Mouse (Mus musculus): ENCODE data around the gene Tnr.

Tnr gene

DNA sequence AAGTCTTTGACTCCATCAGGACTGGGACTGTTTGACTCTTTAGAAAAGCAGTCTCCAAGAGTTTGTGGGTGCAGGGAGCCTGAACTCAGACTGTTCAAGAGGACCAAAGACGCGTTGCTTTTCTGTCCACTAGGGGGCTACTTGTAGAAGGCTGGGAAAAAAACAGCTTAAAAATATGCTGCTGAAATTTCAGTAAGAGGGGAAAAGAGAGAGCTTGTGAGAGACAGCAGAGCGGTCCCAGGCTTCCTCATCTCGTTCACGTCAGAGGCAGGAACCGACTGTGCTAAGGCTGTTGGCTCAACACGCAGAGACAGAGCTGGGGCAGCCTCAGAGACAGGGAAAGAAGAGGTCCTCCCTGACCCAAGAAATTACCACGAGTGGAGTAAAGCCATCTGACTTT lies at the start of gene Tnr:
Gene Tnr (plus strand): TSS at position 192 of the 400 bp plus-strand sequence.
- DNase-seq, result peak; percentile 30

DNA sequence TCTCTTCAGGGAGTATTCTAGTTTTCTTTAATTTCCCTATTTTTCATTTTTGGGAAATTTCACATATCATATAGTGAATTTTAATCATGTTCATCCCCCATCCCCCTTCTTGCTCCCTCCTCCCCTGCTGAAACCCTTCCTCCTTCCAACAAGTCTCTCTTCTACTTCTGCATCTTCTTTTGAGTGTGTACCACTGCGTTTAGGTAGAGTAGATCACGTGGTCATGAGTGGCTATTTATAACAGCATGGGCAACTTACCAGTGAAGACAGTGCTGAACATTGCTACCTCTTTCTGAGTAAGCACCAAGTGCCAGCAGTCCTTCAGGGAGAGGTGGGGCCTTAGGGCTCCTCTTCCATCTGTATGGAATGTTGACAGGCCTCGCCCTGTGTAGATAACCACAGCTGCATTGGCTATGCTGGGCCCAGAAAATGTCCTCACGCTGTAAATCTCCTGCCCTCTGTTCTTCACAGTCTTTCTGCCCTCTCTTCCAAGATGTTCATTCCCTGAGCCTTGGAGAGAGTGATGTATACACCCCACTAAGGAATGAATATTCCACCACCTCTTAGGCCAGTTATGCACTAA lies 33.6 kb upstream of the Tnr start:
- DNase-seq, result no peak

- no peak for DNase-seq
Observed at GRCm38 (mm10) chr1:159492536-159492935, 31.0 kb upstream of the Tnr start.

- peak; percentile 20 for DNase-seq
Observed at GRCm38 (mm10) chr1:159493720-159494499, 29.7 kb upstream of the Tnr start.

- DNase-seq, result no peak
Observed at GRCm38 (mm10) chr1:159498236-159498635, 25.3 kb upstream of the Tnr start.

GRCm38 (mm10) chr1:159499806-159500460 lies 23.6 kb upstream of the Tnr start:
- no peak for DNase-seq

- no peak for DNase-seq
Observed at GRCm38 (mm10) chr1:159501911-159502310, 21.7 kb upstream of the Tnr start.

GRCm38 (mm10) chr1:159510667-159511066 lies 12.9 kb upstream of the Tnr start:
- no peak for DNase-seq

- no peak for DNase-seq
Observed at GRCm38 (mm10) chr1:159517647-159518046, 5.9 kb upstream of the Tnr start.

- DNase-seq, result no peak
Observed at GRCm38 (mm10) chr1:159519206-159519605, 4.4 kb upstream of the Tnr start.

DNA sequence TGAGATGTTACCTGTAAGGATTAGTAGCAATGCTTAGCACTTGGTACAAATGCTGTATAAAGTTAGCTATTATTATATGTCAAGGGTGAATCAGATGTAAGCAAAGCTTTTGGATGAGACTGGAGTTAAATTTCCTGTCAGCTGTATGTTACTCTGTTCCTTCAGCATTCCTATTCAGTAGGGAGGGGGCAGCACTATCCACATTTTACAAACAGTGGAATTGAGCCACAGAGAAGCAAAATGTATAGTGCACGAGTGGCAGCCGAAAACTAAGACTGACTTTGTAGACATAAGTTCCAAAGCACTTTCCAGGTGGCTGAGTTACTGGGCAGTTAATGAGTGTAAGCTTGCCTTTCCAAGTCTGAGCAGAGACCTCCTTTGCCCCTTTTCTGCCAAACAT lies 500 bp upstream of the Tnr start:
- DNase-seq, result no peak

GRCm38 (mm10) chr1:159524051-159524549 lies 531 bp downstream of the Tnr start:
- DNase-seq, result peak; percentile 82

- no peak for DNase-seq
Observed at GRCm38 (mm10) chr1:159532841-159533569, 9.4 kb downstream of the Tnr start.

GRCm38 (mm10) chr1:159535582-159535981 lies 12.0 kb downstream of the Tnr start:
- DNase-seq, result no peak

- DNase-seq, result no peak
Observed at GRCm38 (mm10) chr1:159537541-159537940, 14.0 kb downstream of the Tnr start.

GRCm38 (mm10) chr1:159538076-159538475 lies 14.5 kb downstream of the Tnr start:
- DNase-seq, result no peak

DNA sequence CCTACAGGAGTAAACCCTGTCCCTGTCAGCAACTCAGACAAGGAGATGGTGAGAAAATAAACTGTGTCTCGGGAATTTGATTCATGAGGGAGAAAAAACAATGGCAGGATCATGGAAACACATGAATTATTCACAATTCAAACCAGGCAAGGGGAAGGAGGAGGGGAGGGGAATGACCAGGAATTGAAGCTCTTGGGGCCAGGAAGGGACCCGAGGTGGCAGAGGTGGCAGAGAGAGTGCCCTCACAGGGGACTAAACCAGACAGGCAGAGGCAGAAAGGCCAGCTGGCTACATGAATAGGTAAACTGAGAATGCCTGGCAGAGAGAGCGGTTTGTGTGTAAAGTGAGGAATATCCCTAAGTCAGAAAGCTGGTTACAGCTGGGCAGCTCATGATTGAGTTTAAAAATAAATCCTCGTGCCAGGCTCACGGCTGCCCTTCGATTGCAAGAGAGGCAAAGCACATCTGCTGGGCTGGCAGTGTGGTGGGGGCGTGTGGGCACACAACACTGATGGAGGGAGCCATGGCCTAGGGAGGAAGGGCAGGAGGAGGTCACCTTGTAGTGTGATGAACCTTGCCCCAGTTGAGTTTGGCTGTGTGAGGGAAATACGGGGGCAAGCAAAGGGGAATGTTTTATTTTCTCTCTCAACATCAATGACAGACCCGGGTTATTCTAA lies 22.0 kb downstream of the Tnr start:
- no peak for DNase-seq

GRCm38 (mm10) chr1:159551036-159551435 lies 27.5 kb downstream of the Tnr start:
- no peak for DNase-seq

GRCm38 (mm10) chr1:159551591-159552442 lies 28.2 kb downstream of the Tnr start:
- DNase-seq, result no peak

DNA sequence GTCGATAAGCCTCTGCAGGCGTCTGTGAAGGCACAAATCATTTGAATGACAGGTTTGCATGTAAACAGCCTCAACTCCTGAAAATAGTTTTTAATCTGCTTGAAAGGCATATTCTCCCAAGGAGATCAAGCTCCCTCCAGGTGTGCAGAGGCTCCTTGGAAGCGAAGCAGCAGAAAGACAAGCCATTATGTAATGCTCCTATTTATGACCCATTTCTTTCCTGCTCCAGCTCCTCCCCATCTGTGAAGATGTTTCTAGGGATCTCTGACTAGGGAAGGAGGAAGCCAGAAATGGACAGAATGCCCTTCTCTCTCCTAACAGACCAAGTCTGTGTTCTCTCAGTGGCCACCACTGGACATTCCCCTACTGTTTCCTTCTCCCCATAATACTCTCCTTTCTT lies 38.0 kb downstream of the Tnr start:
- no peak for DNase-seq

DNA sequence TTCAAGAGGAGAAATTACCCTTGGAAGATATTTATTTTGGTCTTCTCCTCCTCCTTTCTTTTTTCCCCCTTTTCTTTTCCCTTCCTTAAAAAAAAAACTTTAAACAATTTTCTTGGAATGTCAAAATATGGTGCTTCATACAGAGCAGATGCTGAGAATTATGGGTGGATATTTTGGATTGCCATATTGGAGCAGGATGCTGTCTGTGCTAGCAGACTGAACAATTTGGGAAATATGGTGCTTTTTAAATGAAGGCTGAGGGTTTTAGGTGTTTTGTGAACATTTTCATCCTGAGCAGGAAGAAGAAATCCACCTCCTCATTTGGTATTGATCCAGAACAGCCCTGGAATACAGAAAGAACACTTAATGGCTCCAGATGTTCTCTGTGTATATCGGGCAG lies 41.6 kb downstream of the Tnr start:
- no peak for DNase-seq

DNA sequence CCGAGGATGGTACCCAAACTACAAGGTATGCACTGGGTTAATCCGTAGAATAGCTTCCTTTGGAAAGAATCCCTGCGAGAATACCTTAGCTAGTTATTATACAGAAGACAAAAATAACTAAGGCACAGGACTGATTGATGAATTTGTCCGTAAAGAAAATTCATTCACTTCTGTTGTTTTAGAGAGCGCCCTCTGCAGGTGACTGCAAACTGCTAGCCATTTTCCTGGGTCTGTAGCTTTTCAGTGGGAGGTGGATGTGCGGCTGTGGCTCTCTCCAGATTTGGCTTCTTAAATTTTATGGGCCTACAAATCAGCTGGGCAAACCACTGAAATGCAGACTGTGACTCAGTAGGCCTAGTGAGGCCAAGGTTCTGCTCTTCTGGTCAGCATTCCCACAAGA lies 42.5 kb downstream of the Tnr start:
- DNase-seq, result no peak
